Mouse (Mus musculus) CH12F3 (cell line): ENCODE measurements around the gene Vangl2.

Source experiments
- in situ Hi-C: fragments of 300-500 bp; cut with MboI; formaldehyde crosslinking; loops from 2 replicates; pipeline ENCODE4 v1.14.3; 2020; ENCODE audit warnings: low sequenced_read_pairs

Vangl2 gene

GRCm38 (mm10) chr1:172028394-172029275, at the start of gene Vangl2:
Gene Vangl2 (minus strand): TSS chr1:172028444.
- in situ Hi-C loops = no loop called here

GRCm38 (mm10) chr1:172077981-172078380, 49.7 kb upstream of the Vangl2 start:
- in situ Hi-C loops = no loop called here

- in situ Hi-C loops = no loop called here
Observed at GRCm38 (mm10) chr1:172072604-172073003, 44.4 kb upstream of the Vangl2 start.

GRCm38 (mm10) chr1:172071556-172071955, 43.3 kb upstream of the Vangl2 start:
- in situ Hi-C loops = no loop called here

- in situ Hi-C loops = no loop called here
Observed at GRCm38 (mm10) chr1:172070227-172070626, 42.0 kb upstream of the Vangl2 start.

- in situ Hi-C loops = no loop called here
Observed at GRCm38 (mm10) chr1:172064613-172065141, 36.4 kb upstream of the Vangl2 start.

- in situ Hi-C loops = no loop called here
Observed at GRCm38 (mm10) chr1:172063291-172064023, 35.2 kb upstream of the Vangl2 start.

GRCm38 (mm10) chr1:172062101-172062500, 33.9 kb upstream of the Vangl2 start:
- in situ Hi-C loops = no loop called here

GRCm38 (mm10) chr1:172061217-172061616, 33.0 kb upstream of the Vangl2 start:
- in situ Hi-C loops = no loop called here

- in situ Hi-C loops = no loop called here
Observed at GRCm38 (mm10) chr1:172060659-172061058, 32.4 kb upstream of the Vangl2 start.

- in situ Hi-C loops = no loop called here
Observed at GRCm38 (mm10) chr1:172058874-172059273, 30.6 kb upstream of the Vangl2 start.

- in situ Hi-C loops = no loop called here
Observed at GRCm38 (mm10) chr1:172058321-172058720, 30.1 kb upstream of the Vangl2 start.

- in situ Hi-C loops = no loop called here
Observed at GRCm38 (mm10) chr1:172057491-172057921, 29.3 kb upstream of the Vangl2 start, which contains the start of gene Nhlh1. Gene Nhlh1 (minus strand): TSS chr1:172057573.

- in situ Hi-C loops = no loop called here
Observed at GRCm38 (mm10) chr1:172056251-172056650, 28.0 kb upstream of the Vangl2 start.

- in situ Hi-C loops = no loop called here
Observed at GRCm38 (mm10) chr1:172053541-172054440, 25.5 kb upstream of the Vangl2 start.

- in situ Hi-C loops = no loop called here
Observed at GRCm38 (mm10) chr1:172052766-172053279, 24.6 kb upstream of the Vangl2 start.

GRCm38 (mm10) chr1:172049131-172049782, 21.0 kb upstream of the Vangl2 start:
- in situ Hi-C loops = no loop called here

- in situ Hi-C loops = no loop called here
Observed at GRCm38 (mm10) chr1:172048241-172048734, 20.0 kb upstream of the Vangl2 start.

- in situ Hi-C loops = no loop called here
Observed at GRCm38 (mm10) chr1:172046938-172047337, 18.7 kb upstream of the Vangl2 start.

GRCm38 (mm10) chr1:172046410-172046809, 18.2 kb upstream of the Vangl2 start:
- in situ Hi-C loops = no loop called here
